Mouse (Mus musculus) hindbrain, embryonic 14.5 days (tissue): Measurements from ENCODE around the gene Lin9. TPM values are rescaled to one million over a fixed set of nuclear protein-coding genes. Genes with fewer than 3 reads are reported as not detected.

Source experiments
- ATAC-seq: fragments of 200-750 bp; cut with Nextera tagmentation; 2 replicates; pipeline ENCODE4 v1.8.0; 2017; ENCODE audit warnings: moderate number of reproducible peaks, mild to moderate bottlenecking, moderate TSS enrichment, moderate library complexity; ENCODE audit not compliant: low FRiP score
- DNase-seq: peaks from one replicate; pipeline ENCODE4 v3.0.0-alpha.2; 2015; ENCODE audit warnings: low spot score
- H3K27ac ChIP-seq: fragments of 300-500 bp; sonication (generic); 2 replicates; pipeline ENCODE4 v1.5.1; 2014; ENCODE audit warnings: mild to moderate bottlenecking, moderate library complexity
- H3K27me3 ChIP-seq: fragments of 300-500 bp; sonication (generic); 2 replicates; pipeline ENCODE4 v1.6.1; 2014; ENCODE audit warnings: mild to moderate bottlenecking, low read length, mixed read lengths; ENCODE audit not compliant: control insufficient read depth, insufficient read depth
- H3K36me3 ChIP-seq: fragments of 300-500 bp; sonication (generic); replicated peaks from 2 replicates; pipeline ENCODE4 v1.6.1; 2014; ENCODE audit not compliant: control insufficient read depth, insufficient read depth
- H3K4me1 ChIP-seq: fragments of 300-500 bp; sonication (generic); replicated peaks from 2 replicates; pipeline ENCODE4 v1.6.1; 2014; ENCODE audit warnings: antibody characterized with exemption, low read length, mixed read lengths; ENCODE audit not compliant: control insufficient read depth, insufficient read depth
- H3K4me2 ChIP-seq: fragments of 300-500 bp; sonication (generic); replicated peaks from 2 replicates; pipeline ENCODE4 v1.6.1; 2014; ENCODE audit warnings: mild to moderate bottlenecking, moderate library complexity
- H3K4me3 ChIP-seq: fragments of 300-500 bp; sonication (generic); replicated peaks from 2 replicates; pipeline ENCODE4 v1.5.1; 2014; ENCODE audit warnings: mild to moderate bottlenecking, low read length
- H3K9ac ChIP-seq: fragments of 300-500 bp; sonication (generic); 2 replicates; pipeline ENCODE4 v1.6.1; 2014
- H3K9me3 ChIP-seq: fragments of 300-500 bp; sonication (generic); 2 replicates; pipeline ENCODE4 v1.6.1; 2016; ENCODE audit warnings: low read length; ENCODE audit not compliant: control insufficient read depth
- WGBS: fragments of 180-500 bp; shearing (Covaris S2); extraction: QIAGEN DNeasy Blood & Tissue Kit; methylation state at CpG from one replicate; pipeline ENCODE4 v1.1.7; 2014; 5-methylcytosine and 5-hydroxymethylcytosine counted together
- polyA plus RNA-seq: library from polyadenylated mRNA; unstranded; fragments of >200 nt; fragmentation: Nextera tagmentation; extraction: Ambion mirVana; gene quantifications from 2 replicates; pipeline ENCODE4 v1.2.1, GENCODE M21; 2014

The Lin9 gene
- polyA plus RNA-seq, 1 experiment from 2014 or later = 11.2 TPM

GRCm38 (mm10) chr1:180722608-180723007 is 81.7 kb downstream of the Lin9 start:
- Histone ChIP-seq H3K9me3 (no peaks in the 10 kb centered on the region), H3K9ac (no peak overlapping the region), H3K4me2 (no peak overlapping the region), H3K4me1 (peaks cover 12% of the 10 kb centered on the region), H3K27me3 (no peaks in the 10 kb centered on the region), H3K36me3 (no peaks in the 10 kb centered on the region), H3K4me3 (no peak overlapping the region), H3K27ac (no peak overlapping the region)
- DNase-seq (no peak), ATAC-seq (no peak)
- WGBS = 57% methylated on average over 1 of the region's 1 CpGs

- WGBS = 78% methylated on average over 1 of the region's 1 CpGs
- Histone ChIP-seq H3K4me1 (peaks cover 21% of the 10 kb centered on the region), H3K4me3 (no peak overlapping the region), H3K27me3 (no peaks in the 10 kb centered on the region), H3K9ac (no peak overlapping the region), H3K4me2 (no peak overlapping the region), H3K36me3 (no peaks in the 10 kb centered on the region), H3K27ac (no peak overlapping the region), H3K9me3 (no peaks in the 10 kb centered on the region)
- DNase-seq (no peak), ATAC-seq (no peak)
Observed at GRCm38 (mm10) chr1:180723701-180724238, 82.8 kb downstream of the Lin9 start.

- peak within 1 kb of the TSS; percentile 97 for H3K4me3 ChIP-seq
- no peaks in the 10 kb centered on the region for H3K9me3 ChIP-seq
- no peaks in the 10 kb centered on the region for H3K27me3 ChIP-seq
- peaks cover 30% of the 10 kb centered on the region for H3K4me1 ChIP-seq
- no peaks in the 10 kb centered on the region for H3K36me3 ChIP-seq
- ATAC-seq = peak; percentile 95
- H3K9ac ChIP-seq = peak within 1 kb of the TSS; percentile 96
- peak within 1 kb of the TSS; percentile 89 for H3K27ac ChIP-seq
- WGBS = 1% methylated on average over 48 of the region's 52 CpGs
- peak within 1 kb of the TSS; percentile 77 for H3K4me2 ChIP-seq
- DNase-seq = peak; percentile 86
Observed at GRCm38 (mm10) chr1:180725704-180726179, 84.8 kb downstream of the Lin9 start, which contains the start of gene Acbd3. Gene Acbd3, plus strand, starts transcription at chr1:180726043.

- no peaks in the 10 kb centered on the region for H3K9me3 ChIP-seq
- H3K9ac ChIP-seq = peak overlapping the region; percentile 96
- H3K36me3 ChIP-seq = no peaks in the 10 kb centered on the region
- H3K27ac ChIP-seq = peak overlapping the region; percentile 89
- no peak for DNase-seq
- peaks cover 30% of the 10 kb centered on the region for H3K4me1 ChIP-seq
- H3K4me2 ChIP-seq = peak overlapping the region; percentile 77
- ATAC-seq = peak; percentile 61
- peak overlapping the region; percentile 97 for H3K4me3 ChIP-seq
- H3K27me3 ChIP-seq = no peaks in the 10 kb centered on the region
- WGBS = under 1% methylated on average over 39 of the region's 42 CpGs
Observed at GRCm38 (mm10) chr1:180726183-180726582, 85.2 kb downstream of the Lin9 start.

GRCm38 (mm10) chr1:180729231-180729630 is 88.3 kb downstream of the Lin9 start:
- H3K27ac ChIP-seq = no peak overlapping the region
- no peaks in the 10 kb centered on the region for H3K9me3 ChIP-seq
- no peak overlapping the region for H3K9ac ChIP-seq
- H3K27me3 ChIP-seq = no peaks in the 10 kb centered on the region
- no peak overlapping the region for H3K4me2 ChIP-seq
- no peak overlapping the region for H3K4me3 ChIP-seq
- DNase-seq (no peak), ATAC-seq (no peak)
- 93% methylated on average over 3 of the region's 3 CpGs for WGBS
- H3K4me1 ChIP-seq = peaks cover 30% of the 10 kb centered on the region
- peaks cover 6% of the 10 kb centered on the region for H3K36me3 ChIP-seq

Other genes starting within 250 kb of the Lin9 start
- gene Stum, start 157.6 kb upstream of the Lin9 start, polyA plus RNA-seq = 15.6 and 16.1 TPM in 2 replicates
- gene Parp1, start 72.2 kb upstream of the Lin9 start, polyA plus RNA-seq = 85.4 and 86.8 TPM in 2 replicates
- gene Mixl1, start 55.9 kb downstream of the Lin9 start, polyA plus RNA-seq = 0.16 TPM in 1 of 2 replicates, not detected in the other
- gene Acbd3, start 84.9 kb downstream of the Lin9 start, polyA plus RNA-seq = 27.1 and 27.6 TPM in 2 replicates
- gene H3f3a, start 172.8 kb downstream of the Lin9 start, polyA plus RNA-seq = 2,816 and 2,951 TPM in 2 replicates
- 26.9 and 28.2 TPM in 2 replicates for gene Sde2, start 210.0 kb downstream of the Lin9 start, polyA plus RNA-seq